Mouse (Mus musculus) mouse trophoblast stem cell (cell line): ENCODE data around the gene Mapk7.

Experiments used
- in situ Hi-C, 2 experiments: fragments of 300-500 bp; cut with MseI, MboI; formaldehyde crosslinking; loops; 2 replicates in 1 of 2; 3 replicates in 1 of 2; pipeline ENCODE4 v1.15.1; 2025

The Mapk7 gene

DNA sequence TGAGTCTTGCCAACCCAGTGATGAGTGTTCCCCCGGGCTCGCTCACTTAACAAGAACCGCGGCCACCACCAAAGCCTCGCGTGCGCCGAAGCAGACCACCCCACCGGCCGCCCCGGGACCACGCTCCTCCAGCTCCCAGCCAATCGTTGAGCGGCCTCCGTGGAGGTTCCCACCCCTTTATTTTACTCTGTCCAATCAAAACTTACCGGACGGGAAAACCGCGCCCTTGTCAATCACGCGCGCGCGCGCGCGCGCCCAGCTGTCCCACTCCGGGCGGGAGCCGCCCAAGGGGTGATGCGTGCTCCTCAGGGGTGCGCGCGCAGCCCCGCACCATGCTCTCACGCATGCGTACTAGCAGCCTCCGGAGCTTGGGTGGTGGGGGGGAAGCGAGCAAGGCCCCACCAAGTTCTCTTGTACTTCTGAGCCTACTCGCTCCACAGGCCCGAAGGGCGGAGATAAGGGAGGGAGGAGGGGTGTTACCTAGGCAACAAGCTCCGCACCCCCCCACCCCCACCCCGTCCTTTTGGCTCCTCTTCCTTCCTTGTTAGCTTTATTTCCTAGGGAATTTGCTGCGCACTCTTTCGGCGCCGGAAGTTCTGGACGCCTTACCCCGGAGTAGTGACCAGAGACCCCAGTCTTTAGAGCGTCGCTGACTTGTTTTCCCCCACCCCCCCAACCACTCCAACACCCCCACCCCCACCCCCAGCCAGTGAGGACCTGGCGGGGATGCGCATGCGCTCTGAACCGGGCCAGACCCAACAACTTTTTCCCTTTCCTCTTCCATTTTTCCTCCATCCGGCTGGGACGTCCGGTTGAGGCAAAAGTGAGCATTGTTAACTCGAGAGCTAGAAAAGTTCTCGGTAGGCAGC, at the start of gene Mapk7:
Mapk7 (minus strand) TSS at position 278 of the 869 bp plus-strand sequence.
- in situ Hi-C loops, result no loop called here

DNA sequence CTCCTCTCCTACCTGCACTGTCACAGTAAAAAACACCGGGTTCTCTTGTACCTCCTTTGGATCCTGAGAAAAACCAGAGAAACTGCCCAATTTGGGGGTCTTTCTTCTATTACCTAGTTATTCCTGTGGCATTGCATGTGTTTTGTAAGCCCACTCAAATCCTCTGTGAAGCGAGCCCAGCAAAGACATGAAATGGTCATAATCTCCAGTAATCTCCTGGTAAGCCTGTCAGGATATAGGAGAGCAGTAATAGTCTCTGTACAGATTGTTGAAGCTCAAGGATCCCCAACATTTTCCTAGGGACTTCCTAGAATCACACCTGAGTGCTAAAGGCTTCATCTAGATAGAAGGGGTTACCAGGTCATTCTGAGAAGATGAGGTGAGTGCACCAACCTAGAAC, 46.9 kb upstream of the Mapk7 start:
- in situ Hi-C loops, result no loop called here

DNA sequence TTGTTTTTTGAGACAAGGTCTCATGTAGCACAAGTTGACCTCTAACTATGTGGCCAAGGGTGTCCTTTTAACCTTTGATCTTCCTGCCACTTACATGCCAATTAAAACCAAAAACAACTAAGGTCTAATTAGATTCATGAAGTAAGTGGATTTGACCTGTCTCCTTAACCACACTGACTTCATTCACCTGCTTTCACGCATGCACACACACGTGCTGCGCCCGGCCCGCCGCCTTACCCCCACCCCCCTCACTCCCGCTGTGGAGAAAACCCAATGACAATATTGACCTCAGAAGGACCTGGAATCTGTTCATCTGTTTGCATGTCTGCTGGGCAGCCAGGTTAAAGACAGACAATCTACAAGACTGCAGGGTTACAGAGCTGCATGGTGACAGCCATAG, 46.4 kb upstream of the Mapk7 start:
- in situ Hi-C loops, result no loop called here

DNA sequence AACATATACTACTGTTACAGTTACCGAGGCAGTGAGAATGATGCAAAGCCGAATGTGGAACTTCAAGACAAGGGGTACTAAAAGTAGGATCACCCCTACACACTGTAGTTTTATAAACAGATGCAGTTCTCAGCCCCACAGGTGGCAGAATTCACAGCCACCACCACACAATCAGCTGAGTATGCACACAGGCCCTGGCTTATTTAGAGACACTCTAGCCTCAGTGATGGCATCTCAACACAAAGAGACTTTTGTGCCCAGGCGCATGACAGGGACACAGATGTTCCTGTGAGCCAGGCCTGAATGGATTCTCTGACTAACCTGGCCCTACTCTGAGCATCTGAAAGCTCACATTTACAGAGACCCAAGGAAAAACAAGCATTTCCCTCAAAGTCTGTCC, 43.2 kb upstream of the Mapk7 start:
- in situ Hi-C loops, result no loop called here

DNA sequence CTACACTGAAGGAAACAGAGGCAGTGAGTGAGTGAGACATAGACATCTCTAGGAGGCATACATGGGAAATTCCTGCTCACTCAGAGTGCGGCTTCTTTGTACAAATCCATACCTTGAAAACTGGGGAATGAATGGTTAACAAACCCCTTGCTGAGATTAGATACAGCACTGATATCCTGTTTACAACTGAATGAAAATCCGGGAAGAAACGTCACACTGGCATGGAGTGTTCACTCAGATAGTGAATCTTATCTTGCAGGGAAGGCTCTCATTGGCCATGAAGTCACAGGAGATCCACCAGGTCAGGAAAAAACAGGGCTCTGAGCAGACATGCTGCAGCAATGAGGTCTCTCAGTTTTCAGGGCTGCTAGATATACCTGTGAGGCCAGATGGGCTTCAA, 42.7 kb upstream of the Mapk7 start:
- in situ Hi-C loops, result no loop called here

DNA sequence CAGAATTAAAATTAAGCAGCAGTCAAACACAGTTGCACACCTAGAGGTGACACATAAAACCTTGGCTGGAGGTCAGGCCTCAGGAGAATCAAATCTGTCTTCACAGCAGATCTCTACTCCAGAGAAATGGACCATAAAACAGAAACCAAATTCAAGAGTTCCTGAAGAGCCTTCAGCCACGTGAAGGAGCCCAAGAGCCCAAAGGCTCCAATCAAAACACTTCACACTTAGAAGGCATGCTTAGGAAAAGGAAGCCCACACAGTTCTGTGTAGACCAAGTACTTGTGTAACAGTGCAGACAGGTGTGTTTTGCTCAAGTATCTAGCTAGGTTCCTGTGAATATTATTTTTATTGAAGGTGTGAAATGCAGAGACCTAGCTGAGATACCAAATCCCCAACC, 41.3 kb upstream of the Mapk7 start:
- in situ Hi-C loops, result no loop called here

DNA sequence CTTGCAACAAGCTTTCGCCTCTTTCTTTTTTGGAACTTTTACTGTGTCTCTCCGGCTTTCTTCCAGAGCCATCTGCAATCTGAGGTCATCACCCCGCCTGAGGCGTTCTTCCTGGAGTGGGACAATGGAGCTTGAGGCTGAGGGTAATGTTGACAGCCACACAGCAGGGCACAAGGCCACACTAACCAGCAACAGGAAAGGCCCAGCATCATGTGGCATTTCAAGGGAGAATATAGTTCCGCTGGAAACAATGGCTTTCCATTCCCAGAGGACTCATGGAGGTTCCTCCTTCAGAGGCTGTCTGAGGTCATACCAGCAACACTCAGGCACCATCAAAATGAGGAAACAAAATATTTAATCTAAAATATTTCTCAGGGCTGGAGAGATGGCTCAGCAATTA, 39.4 kb upstream of the Mapk7 start:
- in situ Hi-C loops, result no loop called here

DNA sequence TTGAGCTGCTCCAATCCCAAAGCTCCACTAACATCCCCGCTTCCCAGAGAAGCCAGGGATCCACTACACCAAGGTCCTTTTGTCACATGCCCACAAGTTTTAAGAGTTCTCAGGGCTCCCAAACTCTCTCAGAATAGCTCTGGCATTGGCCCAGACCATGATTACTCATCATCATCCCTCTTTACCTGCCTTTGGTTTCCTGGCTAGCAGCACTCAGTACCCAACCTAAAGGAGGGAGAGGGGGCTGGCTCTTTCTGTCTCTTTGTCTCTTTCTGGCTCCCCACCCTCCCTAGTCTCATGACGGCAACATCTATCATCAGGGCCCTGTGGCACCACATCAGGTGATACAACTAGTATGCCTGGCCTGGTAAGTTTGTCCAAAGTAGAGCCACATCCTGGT, 38.6 kb upstream of the Mapk7 start:
- in situ Hi-C loops, result no loop called here

DNA sequence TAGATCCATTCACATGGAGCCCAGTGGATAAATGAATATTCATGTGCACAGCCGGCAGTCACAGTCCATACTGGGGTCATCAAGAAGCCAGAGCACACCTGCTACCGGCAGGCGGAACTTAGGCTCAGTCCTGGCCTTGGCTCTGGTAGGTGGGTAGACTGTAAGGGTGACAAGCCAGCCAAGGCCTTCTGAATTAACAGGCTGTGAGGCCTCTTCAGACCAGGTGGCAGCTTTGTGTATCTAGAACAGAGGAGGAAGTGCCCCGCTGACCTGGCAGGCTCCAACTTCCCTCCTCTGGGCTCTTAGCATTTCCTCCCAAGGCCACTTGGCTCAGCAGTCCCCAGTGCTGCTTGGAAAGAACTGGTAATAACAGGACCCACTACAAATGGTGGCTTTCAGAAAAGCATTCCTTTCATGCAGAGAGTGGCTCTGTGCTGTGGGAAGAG, 35.1 kb upstream of the Mapk7 start:
- in situ Hi-C loops, result no loop called here

DNA sequence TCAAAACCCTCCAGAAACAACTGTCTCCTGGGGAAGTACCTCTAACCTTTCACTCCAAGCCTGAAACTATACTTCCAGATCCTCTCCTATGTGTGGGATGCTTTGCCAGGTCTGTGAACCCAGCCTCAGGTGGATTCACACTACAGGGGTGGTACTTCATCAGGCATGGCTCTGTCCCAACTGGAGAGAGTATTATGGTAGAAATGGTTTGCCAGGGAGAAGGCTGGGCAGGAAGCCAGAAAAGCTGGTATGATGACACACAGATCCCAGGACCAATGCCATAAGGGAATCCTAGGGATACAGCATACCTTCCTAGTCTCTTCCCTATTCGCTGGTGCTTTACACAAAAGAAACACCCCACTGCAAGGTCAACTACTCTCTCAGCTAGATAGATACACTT, 32.7 kb upstream of the Mapk7 start:
- in situ Hi-C loops, result no loop called here

DNA sequence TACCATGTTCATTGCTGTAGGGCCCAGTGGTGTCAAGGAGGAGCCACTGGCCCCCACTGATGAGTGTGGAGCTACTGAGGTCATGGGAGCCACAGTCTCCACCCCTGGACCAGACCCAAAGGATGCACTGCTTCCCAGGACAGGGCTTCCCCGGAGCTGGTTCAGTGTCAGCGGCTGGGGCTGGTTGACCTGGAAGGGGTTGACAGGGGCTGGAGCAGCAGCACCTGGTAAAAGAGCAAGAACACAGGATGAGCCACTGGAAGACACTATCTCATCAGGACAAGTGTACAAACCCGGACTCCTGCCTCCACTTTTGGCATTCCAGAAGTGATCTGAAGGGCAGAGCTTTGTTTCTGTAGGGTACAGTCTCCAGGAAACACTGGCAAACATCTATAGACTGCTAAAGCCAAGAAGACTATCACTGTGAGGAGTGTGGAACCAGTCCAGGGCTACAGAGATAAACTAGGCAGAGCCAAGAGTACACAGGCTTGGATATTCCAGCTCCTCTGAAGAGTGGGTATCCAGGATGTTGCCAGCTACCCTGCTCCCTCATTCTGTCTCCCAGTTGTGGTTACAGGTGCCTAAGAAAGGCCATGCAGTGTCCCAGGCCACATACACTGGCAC, 25.4 kb upstream of the Mapk7 start:
- in situ Hi-C loops, result no loop called here

DNA sequence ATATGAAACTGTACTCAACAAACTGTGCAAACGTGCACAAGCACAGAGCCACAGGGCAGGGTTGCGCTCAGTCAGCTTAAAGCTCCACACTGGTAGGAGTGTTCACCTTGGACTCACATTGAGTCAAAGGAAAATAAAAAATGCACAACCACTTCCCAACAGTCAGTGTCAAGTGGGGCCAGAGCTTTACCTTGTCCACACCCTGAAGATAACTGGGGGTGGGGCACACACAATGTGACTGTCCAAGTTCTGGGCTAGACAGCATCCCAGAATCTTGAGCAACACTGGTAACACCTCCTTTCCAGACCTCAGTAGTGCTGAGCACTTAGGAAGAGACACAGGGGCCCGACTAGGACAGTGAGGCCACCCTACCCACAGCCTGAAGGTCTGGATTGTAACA, 24.7 kb upstream of the Mapk7 start:
- in situ Hi-C loops, result no loop called here

DNA sequence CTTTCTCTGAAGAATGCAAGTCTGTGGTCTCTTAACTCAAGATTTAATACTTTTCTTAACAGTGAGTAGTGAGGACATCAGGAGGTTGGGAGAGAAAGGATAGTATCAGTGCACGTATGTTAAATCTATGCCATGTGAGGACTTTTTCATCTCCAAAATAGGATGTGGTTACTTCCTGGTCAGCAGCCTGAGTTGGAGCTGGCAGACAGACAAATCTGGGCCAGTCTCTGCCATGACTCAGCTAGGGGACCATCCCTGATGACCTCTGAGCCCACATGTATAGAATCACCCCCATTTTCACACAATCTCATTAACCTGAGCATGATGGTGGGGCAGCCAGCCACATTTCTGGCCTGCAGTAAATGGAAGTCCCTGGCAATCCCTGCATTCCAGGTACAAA, 23.8 kb upstream of the Mapk7 start:
- in situ Hi-C loops, result no loop called here

DNA sequence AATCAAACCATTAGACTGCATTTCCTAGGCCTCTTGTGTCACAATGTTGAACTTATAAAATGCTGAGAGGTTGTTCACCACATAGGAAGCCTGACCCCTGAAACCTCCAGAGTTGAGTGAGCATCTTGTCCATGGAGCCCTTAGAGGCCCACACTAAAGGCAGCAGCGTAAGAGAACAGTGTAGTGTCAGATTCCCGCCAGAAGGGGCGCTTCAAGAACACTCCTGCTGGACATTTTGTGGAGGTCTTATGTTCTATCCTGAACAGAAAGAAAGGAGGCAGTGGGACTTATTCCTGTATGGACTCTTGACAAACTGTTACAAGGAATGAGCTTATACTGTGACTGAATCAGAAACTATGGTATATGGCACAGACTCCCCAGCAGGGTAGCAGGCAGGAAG, 20.7 kb upstream of the Mapk7 start:
- in situ Hi-C loops, result no loop called here

DNA sequence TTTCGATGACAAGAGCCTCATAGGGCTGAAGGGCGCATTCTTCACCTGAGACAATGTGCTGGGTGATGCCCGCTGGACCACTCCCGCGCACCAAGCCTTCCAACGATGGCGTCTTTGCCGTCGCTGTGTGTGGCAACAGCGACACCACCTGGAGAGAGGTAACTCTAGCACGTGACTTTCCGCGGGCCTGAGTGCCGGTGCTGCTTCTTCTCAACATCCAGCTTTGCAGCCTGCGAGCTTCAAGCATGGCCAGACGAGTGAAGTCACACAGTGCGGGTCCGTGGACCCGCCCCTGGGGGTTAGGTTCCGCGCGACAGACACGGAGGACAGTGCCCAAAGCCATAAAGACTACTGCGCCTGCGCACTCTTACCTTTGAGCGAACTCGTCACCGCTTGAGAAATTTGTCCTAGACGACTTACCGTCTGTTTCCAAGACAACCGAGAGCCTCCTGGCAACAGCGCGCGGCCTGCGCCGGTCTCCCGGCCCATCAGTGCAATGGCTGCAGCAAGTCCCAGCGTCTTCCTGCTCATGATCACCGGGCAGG, 10.6 kb upstream of the Mapk7 start, which contains the start of gene B9d1:
B9d1 (plus strand) TSS at position 432 of the 545 bp plus-strand sequence.
- in situ Hi-C loops, result loop anchor here in 1 of 2 experiments (5.0 kb wide), 1 partner anchor 87 kb away; no protein-coding TSS in a partner anchor

DNA sequence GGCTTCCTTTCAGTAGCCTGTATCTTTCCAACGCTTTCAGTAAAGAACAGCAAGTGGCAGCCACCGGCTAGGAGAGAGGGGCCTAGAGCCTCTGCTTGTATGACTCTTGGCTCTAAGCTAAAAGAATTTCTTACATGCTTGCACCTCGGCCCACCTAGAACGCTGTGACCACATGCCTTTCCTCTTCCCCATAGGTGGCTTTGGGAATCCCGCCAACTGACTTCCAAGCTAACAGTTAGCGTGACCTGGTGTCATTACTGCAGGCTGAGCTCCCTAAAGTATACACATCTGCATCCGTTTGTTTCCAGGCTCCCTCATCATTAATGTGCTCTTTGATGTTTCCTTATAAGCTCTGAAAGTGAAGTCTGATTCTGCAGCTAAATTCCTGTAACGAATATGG, 9.7 kb upstream of the Mapk7 start:
- in situ Hi-C loops, result no loop called here

DNA sequence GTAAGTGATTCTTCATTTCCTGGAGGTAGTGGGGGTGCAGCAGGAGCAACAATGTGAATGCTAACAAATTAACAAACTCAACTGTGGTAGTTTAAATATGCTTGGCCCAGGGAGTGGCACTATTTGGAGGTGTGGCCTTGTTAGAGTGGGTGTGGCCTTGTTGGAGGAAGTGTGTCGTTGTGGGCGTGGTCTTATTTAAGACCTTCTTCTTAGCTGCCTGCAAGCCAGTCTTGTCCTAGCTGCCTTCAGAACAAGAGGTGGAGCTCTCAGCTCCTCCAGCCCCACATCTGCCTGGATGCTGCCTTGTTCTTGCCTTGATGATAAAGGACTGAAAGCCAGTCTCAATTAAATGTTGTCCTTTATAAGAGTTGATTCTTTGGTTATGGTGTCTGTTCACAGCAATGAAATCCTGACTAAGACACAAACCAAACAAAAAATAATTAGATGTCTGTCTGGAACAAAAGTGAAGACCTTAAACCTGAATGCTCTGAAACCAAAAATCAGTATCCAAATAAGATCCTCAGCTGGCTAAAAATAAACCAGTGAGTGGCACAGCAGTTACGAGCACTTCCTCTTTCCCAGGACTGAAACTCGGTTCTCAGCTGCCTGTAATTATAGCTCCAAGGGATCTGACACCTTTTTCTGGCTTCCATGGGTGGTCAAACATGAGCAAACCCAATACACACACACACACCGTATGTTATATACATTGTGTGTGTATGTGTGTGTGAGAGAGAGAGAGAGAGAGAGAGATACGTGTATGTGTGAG, 4.7 kb upstream of the Mapk7 start:
- in situ Hi-C loops, result loop anchor here in 1 of 2 experiments (5.0 kb wide), 1 partner anchor 87 kb away; no protein-coding TSS in a partner anchor

DNA sequence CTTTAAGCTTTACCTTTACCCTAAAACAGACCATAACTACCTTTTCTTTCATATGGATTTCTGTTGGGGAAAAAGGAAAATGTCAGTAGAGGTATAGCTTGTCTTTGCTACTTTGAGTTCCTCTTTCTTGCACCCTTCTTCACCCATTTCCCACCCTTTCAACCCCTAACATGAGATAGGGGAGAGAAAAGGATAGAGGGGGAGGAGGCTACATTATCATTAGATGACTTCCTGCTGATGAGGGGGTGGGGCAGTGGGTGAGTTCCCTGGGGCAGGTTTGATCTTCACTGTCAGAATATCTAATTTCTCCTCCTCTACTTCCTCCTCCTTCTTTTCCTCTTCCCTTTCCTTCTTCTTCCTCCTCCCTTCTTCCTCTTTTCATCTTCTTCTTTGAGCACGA, 3.3 kb upstream of the Mapk7 start:
- in situ Hi-C loops, result loop anchor here in 1 of 2 experiments (5.0 kb wide), 1 partner anchor 85 kb away; no protein-coding TSS in a partner anchor

DNA sequence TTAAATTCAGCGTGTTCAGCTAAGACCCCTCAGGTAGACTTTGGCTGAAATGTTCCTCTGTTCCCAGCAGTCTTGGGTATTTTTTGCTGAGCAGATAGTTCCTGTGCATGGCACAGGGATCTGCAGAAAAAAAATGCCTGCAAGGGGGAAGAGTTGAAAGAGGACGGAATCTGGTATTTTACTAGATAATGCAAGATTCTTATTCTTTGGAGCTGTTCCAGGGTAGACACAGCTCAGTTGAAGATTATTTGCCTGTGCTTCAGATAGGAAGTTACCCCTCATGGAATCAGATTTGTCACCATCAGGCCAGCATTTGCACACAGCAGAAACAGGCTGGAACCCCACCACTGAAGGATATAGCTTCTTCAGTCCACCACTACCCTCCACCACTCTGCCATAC, 1.3 kb upstream of the Mapk7 start:
- in situ Hi-C loops, result loop anchor here in 1 of 2 experiments (5.0 kb wide), 1 partner anchor 83 kb away; no protein-coding TSS in a partner anchor

DNA sequence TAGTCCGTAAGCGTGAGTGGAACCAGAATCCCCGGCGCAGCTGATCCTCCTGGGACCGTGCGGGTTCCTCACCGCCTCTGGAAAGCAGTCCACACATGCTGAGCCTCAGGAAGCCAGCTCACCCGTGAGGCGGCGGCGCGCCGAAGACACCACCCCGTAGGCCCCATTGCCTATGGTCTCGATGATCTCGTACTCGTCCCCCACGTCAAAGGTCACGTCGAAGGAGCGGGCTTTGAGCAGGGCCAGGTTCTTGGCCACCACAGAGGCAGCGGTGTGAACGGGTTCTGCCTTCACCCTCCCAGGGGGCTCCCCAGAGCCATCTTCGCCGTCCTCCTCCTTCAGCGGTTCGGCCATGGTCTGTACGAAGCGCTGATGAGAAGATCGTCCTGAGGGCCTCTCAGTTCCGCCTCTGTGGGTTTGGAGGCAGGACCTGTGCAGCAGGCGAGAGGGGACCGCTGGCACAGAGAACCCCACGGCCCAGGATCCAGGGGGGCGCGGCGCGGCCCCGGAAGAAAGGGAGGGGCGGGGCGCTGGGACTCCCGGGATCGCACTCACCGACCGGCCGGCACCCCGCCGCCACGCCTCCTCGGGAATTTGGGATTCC, 579 bp downstream of the Mapk7 start:
- in situ Hi-C loops, result no loop called here

DNA sequence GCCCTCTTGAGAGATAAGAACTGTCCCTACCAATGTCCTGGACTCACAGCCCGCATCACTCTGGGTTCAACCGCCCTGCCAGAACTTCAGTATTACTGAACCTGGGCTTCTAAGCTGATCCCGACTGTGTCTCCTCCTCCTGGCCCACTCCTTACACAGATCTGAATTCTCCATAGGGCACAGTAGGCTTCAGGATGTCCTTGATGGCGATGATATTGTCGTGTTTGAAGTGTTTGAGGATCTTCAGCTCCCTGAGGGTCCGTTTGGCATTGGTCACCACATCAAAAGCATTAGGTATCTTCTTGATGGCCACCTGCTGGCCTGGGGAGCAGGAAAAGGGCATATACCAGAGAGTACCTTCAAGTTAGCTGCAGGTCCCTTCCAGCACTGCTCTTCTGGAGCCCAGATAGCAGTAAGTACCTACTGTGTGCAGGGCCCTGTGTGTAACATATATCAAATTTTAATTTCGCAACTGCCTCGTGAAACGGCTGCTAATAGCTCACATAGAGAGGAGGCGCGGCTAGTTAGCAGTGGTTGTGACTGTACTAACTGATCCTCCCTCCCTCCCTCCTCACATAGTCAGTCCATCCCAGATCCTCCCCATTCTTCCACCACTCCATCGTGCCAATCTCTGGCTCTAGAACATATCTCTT, 1.3 kb downstream of the Mapk7 start:
- in situ Hi-C loops, result no loop called here
